Mouse (Mus musculus) olfactory bulb, adult 2 months (tissue): ENCODE results near the gene Fhit.

Source experiments
- CTCF ChIP-seq: fragments of 200-500 bp; IDR thresholded peaks from 2 replicates; pipeline ENCODE4 v1.5.1; 2012; ENCODE audit warnings: low read depth, mild to moderate bottlenecking, low read length, moderate library complexity; ENCODE audit not compliant: insufficient read depth
- POLR2A ChIP-seq: fragments of 200-500 bp; IDR thresholded peaks from 2 replicates; pipeline ENCODE4 v1.6.1; 2012; ENCODE audit warnings: mild to moderate bottlenecking, low read depth, low read length, moderate library complexity; ENCODE audit not compliant: insufficient read depth

DNA sequence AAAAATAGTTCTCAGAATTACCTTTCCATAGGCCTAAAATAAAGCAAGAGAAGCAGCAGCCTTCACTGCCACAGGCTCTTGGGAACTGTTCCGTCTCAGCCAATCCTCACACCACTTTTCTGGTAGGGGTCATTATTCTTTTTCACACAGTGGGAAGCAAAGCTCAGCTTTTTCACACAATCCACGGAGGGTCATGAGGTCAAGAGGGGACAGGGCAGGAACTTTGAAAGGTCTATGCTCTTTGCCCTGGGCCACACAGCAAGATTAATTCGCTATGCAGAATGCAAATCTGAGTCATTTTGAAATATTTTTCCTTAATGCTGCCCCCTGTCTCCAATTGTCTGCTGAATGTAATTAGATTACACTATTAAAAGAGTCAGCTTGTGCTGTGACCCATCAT is 1126.2 kb downstream of the Fhit start:
- TF ChIP-seq POLR2A (no peak), CTCF (no peak)
